Mouse (Mus musculus) leukemia stem cell, adult 10-12 weeks (primary cell): ENCODE data around the gene Zfp322a. TPM values are rescaled to one million over a fixed set of nuclear protein-coding genes. Genes with fewer than 3 reads are reported as not detected.

ENCODE experiments used
- polyA plus RNA-seq: library from polyadenylated mRNA; stranded (reverse); fragments of >175 nt; gene quantifications from 2 replicates; pipeline ENCODE4 v1.2.3, GENCODE M21; 2012; ENCODE audit warnings: low replicate concordance

Gene Zfp322a
- 0.23 and 1.0 TPM in 2 replicates for polyA plus RNA-seq

DNA sequence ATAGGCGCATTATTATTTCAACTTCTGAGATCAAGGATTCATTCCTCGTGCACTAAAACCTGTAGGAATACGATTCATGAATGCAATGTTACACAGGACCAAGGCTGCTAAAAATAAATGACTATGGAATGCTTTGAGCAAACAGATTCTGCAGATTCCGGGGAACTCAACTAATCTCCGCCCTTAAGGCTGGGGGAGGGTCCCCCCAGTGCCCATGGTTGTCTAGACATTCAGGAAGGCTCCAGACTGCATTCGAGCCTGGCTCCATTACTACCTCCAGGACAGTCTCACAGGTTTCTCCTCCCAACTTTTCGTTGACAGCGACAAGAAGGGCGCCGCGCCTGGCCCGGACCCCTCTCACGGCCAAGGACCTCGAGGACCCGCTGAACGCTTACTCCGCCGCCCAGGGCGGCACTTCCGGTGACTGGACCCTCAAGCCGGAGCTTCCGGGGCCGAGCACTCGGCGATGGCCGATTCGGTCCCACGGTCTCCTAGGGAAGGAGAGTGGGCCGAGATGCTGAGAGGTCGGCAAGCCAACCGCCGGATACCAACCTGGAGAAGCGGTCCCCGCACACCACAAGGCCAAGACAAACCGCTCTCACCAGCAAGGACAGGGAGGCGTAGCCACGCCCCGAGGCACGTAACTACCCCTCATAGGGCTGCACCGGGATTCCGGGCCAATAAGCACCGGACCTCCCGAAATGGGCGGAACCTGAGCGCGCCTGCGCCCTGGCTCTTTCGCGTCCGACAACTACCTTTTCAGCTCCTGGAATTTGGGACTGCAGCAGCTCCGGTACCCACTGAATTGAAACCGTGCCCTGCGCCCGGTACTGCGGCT, at the start of gene Zfp322a:
Zfp322a (minus strand) TSS at position 626 of the 838 bp plus-strand sequence.

Other genes starting within 250 kb of the Zfp322a start
- gene Vmn1r218, start 236.1 kb downstream of the Zfp322a start, polyA plus RNA-seq: 0.02 TPM in 1 of 2 replicates, not detected in the other
- not detected in 2 replicates for gene Vmn1r219, start 209.9 kb downstream of the Zfp322a start, polyA plus RNA-seq
- not detected in 2 replicates for gene Vmn1r220, start 181.2 kb downstream of the Zfp322a start, polyA plus RNA-seq
- not detected in 2 replicates for gene Vmn1r221, start 155.1 kb downstream of the Zfp322a start, polyA plus RNA-seq
- gene Vmn1r222, start 133.3 kb downstream of the Zfp322a start, polyA plus RNA-seq: not detected in 2 replicates
- 0.03 TPM in 1 of 2 replicates, not detected in the other for gene Vmn1r223, start 122.1 kb downstream of the Zfp322a start, polyA plus RNA-seq
- gene Abt1, start 54.7 kb upstream of the Zfp322a start, polyA plus RNA-seq: 4.0 and 4.7 TPM in 2 replicates
- gene Btn1a1, start 96.7 kb upstream of the Zfp322a start, polyA plus RNA-seq: 0.12 and 0.15 TPM in 2 replicates
- not detected in 2 replicates for gene Btn2a2, start 119.6 kb upstream of the Zfp322a start, polyA plus RNA-seq
- gene Hist1h4h, start 161.8 kb upstream of the Zfp322a start, polyA plus RNA-seq: 22.4 and 24.1 TPM in 2 replicates
- 1,274 and 2,101 TPM in 2 replicates for gene Hist1h2af, start 164.7 kb upstream of the Zfp322a start, polyA plus RNA-seq
- 9.7 and 27.2 TPM in 2 replicates for gene Hist1h3g, start 166.2 kb upstream of the Zfp322a start, polyA plus RNA-seq
- 2.6 and 2.9 TPM in 2 replicates for gene Hist1h2bh, start 174.2 kb upstream of the Zfp322a start, polyA plus RNA-seq
- 7.8 and 13.9 TPM in 2 replicates for gene Hist1h3f, start 174.8 kb upstream of the Zfp322a start, polyA plus RNA-seq
- 39.6 and 48.6 TPM in 2 replicates for gene Hist1h4f, start 182.4 kb upstream of the Zfp322a start, polyA plus RNA-seq
- 0.89 and 1.4 TPM in 2 replicates for gene Hist1h1d, start 184.1 kb upstream of the Zfp322a start, polyA plus RNA-seq
- gene Hist1h3e, start 193.2 kb upstream of the Zfp322a start, polyA plus RNA-seq: 12.2 and 20.5 TPM in 2 replicates
- gene Hist1h2ae, start 202.0 kb upstream of the Zfp322a start, polyA plus RNA-seq: 20.4 and 37.8 TPM in 2 replicates
- 19.7 and 30.7 TPM in 2 replicates for gene Hist1h2bg, start 202.2 kb upstream of the Zfp322a start, polyA plus RNA-seq
- 15.2 and 20.1 TPM in 2 replicates for gene Hist1h2bf, start 205.0 kb upstream of the Zfp322a start, polyA plus RNA-seq
- 1.2 and 1.8 TPM in 2 replicates for gene Hist1h2ad, start 205.2 kb upstream of the Zfp322a start, polyA plus RNA-seq
- 1.1 and 5.4 TPM in 2 replicates for gene Hist1h3d, start 206.6 kb upstream of the Zfp322a start, polyA plus RNA-seq
- 21.9 and 50.4 TPM in 2 replicates for gene Hist1h4d, start 212.4 kb upstream of the Zfp322a start, polyA plus RNA-seq